Mouse (Mus musculus) kidney, postnatal 14 days (tissue): ENCODE measurements around the gene Ccnt2.
A peak's percentile ranks its signal among the peaks of the same experiment; 100 is the strongest.
"Not testable (repeated sequence)": the region's sequence is repeated elsewhere in the genome, so short reads cannot be mapped to it uniquely, and the experiment has no call there.

Experiments
- DNase-seq: peaks from one replicate; pipeline ENCODE4 v3.0.0; 2022; ENCODE audit warnings: mixed read lengths

Ccnt2 gene

DNA sequence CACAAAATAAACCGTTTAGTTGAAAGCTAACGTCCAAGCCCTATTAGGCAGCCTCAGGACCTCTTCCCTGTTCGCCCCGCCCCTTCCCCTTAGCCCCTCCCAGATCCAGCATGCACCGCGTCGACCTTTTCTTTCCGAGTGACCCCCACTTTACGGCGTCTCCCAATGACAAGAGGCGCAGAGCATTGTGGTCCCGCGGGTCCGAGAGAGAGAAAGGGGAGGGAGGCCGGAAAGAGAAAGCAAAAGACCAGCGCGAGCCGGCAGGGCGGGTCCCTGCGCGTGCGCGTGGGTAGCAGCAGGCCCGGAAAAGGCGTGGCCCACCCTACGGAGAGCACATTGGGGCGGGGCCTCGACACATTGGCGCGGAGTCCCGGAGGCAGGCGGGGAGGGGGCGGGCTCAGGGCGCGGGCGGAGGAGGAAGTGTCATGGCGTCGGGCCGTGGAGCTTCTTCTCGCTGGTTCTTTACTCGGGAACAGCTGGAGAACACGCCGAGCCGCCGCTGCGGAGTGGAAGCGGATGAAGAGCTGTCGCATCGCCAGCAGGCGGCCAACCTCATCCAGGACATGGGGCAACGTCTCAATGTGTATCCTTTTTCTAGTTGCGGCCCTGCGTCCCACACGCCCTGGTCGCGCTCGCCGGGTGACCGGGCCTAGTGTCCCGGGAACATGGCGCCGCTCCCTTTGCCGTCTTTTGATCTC, at the start of gene Ccnt2:
TSS of gene Ccnt2 (plus strand) at position 362 of the 698 bp plus-strand sequence.
- peak; percentile 100 for DNase-seq

DNA sequence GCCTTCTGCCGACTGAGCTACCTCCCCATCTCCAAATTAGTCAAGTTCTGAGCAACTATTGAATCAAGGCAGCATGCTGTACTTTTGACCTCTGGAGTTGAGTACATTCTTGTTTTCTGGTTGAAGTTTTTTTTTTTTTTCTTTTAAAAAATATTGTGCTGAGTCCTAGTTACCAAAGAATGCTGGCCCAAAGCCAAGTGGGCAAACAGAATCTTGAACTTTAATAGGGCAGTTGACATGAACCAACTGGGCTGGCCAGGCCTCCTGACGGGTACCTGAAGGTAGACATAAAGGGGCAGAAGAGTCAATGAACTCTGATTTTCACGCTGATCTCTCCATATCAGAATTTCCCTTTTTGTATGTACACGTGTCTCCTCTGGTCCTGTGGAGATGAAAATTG, 44.9 kb upstream of the Ccnt2 start, which contains the start of gene Acmsd:
TSS of gene Acmsd (plus strand) at position 318 of the 400 bp plus-strand sequence.
- peak; percentile 79 for DNase-seq

DNA sequence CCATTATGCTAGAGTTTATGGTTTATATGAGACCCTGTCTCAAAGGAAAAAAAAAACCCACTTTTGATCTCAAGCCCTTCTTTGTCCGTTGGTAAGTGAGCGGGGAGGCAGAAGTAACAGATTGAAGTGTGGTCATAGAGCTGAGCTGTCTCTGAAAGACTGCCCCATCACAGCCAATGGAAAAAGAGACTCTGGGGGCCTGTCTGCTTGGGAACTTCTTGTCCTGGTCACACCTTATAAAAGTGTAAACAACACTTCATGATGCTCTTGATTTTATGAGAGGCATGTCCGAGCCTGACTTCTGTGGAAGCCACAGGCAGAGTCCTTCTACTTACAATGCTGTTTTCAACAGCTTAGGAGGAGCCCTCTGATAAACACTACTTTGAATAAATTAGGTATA, 42.9 kb upstream of the Ccnt2 start:
- no peak for DNase-seq

DNA sequence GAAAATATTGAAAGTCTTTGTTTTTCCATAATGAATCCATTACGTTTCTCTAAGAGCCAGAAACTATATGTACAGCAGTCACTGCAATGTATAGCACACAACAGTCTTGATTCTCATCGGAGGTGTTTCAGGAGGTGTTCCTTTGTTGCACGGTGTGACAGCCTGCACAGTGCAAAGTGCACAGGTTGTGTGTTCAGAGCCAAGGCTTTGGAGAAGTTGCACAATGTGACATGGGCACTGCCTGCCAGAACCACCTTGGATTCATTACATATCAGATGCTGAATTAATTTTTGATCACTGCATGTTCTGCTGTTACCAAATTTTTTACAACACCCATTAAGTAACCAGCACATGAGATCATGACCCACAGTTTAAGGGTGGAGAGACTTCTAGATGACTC, 41.5 kb upstream of the Ccnt2 start:
- DNase-seq = no peak

DNA sequence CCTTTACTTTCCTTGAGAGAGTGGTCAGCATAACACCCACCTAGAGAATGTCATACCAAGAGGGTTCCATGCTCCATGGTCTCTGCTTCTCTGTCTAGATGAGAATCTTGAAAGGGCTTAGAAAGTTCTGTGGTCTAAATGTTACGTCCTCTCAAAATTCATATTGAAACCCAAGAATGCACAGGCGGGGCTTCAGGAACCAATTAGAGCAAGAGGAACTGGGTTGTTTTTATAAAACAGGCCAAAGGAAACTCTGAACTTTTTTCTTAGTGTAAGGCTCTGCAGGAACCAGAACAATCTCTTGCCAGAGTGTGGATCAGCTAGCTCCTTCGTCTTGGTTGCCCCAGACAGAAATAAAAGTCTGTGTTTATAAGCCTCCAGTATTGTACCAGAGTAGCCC, 41.1 kb upstream of the Ccnt2 start:
- no peak for DNase-seq

DNA sequence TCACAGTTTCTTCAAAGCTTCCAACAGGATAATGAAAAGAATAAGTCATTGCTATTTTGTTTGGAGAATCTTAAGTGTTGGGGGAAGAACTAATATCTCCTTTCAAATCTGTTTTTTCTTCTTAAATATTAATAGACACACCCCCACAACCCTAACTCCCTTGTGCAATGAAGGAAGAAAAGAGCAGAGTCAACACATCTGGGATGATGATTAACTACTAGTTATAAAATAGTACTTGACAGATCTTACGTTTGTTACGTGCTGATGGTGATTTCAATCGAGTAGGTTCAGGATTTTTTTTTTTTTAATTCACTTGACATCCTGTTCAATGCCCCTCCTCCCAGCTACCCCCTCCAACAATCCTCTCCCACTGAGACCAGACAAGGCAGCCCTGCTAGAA, 38.6 kb upstream of the Ccnt2 start:
- DNase-seq = peak; percentile 14

DNA sequence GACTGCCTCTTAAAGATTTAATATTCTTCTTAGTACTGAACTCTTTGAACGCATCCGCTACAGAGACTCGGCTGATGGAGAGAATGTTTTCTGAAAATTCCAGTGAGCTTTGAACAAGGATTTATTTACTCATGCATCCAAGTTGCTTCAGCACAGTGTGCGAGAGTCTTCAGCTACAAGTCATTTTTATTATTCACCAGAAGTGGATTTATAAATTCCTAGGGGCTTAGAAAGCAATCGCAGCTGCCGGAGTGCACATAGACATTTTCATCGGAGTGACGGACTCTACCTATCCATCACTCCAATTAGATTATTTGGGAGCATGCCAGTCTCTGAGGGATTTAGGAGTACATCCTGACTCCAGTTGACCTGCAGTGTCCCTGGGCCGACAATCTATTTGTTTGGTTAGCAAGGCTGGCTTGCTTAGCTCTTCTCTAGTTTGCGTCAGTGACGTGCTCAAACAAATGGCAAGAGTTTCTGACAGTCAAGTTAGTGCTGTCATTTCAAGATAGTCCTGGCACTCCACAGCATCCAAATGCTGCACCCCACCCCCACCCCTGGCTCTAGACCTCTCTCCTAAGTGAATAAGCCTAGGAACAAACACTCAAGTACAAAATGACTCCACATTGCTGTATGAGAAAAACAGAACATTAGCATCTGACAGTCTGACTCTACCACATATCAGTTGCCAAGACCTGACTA, 23.4 kb upstream of the Ccnt2 start:
- no peak for DNase-seq

DNA sequence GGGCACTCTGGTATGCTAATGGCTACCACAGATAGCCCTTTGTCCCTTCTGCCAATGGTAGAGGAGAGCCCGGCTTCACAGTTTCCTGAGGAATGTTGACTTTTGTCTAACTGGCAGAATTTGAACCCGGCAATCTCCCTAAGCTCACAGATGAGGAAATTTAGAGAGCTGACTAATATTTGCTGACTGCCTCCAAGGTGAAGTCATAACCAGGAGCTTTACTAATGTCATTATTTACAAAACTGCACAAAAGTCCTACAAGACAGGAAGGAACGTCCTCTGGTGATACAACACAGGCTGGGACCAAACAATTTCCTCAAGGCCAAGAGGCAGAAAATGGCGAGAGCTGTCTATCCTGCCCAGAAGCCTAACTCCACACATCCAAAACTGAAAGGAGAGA, 18.2 kb upstream of the Ccnt2 start:
- no peak for DNase-seq

DNA sequence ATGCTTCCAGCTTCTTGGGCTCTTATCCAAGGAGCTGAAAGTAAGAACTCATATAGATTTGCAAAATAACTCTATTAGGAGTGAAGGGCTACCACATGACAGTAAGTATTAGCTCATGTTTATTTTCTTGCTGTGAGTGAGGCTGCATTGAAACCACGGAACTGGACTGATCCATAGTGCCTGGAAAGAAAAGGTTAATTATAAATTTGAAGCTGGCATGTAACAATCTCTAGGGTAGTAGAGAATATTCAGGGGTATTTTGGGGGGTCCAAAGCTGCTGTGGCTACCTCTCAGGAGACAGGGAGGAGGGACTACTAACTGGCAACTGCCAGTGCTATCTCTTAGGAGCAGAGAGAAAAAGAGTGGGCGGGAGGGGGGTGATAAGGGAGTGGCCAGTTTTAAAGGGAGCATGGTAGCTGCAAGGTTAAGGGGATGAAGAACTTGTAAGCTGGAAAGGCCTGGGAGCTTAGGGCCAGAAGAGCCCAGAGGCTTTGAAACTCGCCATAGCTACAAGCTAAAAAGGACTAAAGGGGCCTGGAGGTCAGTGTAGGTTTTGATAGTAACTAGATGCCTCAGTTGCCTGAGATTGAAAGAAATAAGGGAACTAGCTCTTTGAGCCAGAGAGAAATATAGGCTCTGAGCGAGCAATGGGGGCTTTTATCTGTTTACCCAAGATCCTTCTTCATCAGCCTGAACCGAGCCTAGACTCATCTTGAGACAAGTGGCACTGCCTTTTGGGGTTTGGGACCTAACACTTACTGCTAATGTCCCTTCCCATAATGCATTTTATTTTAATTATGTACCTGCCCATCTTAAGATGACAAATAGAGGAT, 17.4 kb upstream of the Ccnt2 start:
- no peak for DNase-seq

DNA sequence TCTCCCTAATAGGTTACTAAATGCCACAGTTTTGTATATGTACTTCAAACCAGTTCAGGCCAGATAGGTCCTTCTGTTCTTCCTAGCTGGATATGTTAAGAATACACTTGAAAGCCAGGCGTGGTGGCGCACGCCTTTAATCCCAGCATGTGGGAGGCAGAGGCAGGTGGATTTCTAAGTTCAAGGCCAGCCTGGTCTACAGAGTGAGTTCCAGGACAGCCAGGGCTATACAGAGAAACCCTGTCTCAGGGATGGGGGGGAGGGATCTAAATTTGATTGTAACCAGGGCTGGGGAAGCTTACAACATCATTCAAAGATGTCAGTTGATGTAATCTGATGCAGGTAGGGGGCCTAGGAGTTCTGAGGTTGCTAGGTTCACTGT, 16.8 kb upstream of the Ccnt2 start:
- not testable (repeated sequence) for DNase-seq

DNA sequence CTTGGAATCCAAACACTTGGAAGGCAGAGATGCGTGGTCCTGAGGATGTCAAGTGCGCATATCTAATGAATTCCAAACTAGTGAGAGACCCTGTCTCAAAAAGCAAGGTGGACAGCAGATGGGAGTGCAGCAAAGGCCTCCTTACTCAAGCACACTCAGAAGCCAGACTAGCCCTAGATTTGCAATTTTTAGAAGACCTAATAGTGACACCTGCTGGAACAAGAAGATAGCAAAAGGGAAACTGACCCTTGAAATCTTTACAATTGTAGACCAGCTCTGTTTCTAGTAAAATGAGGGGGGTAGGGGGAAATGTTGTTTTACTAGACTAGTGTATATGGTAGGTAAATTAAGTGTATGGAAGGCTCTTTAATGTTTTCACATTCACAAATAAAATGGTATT, 8.5 kb upstream of the Ccnt2 start:
- peak; percentile 14 for DNase-seq

DNA sequence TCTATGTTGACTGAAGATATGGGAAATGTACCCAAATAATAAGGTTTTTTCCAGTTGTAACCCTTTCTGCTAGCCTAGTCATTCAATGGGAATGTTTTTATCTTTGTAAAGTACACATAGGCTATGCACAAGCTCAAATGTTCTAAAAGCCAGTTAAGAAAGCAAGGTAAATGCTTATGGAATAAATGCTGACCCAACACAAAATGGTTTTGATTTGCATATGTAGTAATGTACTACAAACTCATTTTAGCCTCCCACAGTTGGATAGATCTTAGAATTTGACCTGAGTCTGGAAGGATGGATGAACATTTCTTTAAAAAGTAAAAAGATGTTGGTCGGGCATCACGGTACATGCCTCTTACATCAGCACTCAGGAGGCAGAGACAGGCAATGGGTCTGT, 7.2 kb upstream of the Ccnt2 start:
- no peak for DNase-seq

DNA sequence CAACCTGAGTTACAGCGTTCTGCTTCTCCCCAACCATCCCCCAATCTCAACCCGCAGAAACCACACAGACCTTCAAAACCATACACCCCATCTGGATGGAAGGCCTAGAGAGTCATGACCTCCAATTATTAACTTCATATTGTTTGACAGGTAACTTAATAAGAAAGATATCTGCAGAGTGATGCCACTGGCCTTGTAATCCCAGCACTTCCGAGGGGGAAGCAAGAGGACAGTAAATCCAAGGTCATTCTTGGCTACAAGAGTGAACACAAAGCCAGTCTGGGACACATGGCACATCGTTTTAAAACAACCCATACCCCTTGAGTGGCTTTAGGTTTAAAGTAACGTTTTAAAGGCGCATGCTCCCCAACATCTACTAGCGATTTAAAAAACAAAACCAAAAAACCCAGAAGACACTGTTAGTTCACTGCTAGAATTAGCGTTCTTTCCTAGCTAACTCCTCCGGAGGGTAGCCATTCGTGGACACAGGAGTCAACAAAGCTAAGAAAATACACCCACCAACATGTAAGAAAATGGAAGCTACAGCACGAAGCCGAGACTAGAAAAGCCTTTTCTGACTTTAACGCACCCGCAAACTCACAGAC, 664 bp upstream of the Ccnt2 start:
- no peak for DNase-seq

DNA sequence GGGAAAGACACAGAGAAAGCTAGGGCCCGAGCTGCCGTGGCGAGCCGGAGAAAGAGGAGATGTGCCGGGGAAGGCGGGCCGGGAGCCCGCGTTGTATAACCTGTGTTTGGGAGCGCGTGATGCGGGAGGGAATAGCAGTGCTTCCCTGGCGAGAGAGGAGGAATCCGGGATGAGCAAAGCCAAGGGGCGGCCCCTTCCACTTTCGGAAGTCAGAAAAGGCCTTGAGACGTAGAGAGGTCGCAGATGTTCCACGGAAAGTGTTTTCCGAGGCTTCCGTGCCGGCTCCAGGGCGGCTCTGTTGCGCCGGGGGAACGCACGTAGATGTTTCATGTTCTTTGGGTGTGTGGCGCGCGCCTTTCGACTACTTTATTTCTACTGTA, 527 bp downstream of the Ccnt2 start:
- DNase-seq = peak; percentile 73

DNA sequence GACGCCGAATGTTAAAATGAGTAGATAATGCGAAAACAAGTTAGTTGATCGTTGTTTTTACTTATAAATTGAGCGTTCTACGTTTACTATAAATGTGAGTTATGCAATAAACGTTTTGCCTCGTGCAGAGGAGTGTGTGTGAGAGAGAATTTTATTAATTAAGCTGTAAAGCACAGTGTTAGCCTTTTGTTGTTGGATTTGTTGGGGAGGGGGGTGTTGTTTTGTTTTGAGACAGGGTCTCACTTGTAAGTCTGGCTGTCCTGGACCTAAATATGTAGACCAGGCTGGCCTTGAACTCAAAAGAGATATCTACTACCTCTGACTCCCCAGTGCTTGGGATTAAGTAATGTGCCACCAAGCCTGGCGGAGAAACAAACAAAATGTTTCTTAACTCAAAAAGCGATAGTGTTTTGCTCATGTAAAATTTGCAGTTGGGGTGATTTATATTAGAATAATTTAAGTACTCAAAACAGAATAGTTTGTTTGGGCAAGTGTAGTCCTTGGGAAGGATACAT, 1.3 kb downstream of the Ccnt2 start:
- no peak for DNase-seq

DNA sequence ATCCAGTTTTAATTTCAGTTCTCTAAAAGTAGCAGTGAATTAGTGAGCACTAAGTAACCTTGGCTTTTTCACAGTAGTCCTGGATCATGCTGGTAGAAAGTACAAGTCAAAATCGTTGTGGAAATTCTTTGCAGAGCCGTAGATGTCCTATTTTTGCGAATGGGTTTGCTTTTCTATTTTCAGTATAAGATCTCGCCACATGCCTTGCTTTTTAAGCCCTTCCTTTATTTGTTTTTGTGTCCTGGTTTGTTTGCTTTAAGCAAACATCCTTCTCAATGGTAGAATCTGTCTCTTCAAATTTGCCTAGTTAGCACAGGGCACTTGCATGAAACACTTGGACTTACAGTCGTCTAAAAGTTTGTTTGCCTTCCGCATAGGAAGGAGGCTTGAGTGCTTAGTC, 2.3 kb downstream of the Ccnt2 start:
- DNase-seq = no peak

DNA sequence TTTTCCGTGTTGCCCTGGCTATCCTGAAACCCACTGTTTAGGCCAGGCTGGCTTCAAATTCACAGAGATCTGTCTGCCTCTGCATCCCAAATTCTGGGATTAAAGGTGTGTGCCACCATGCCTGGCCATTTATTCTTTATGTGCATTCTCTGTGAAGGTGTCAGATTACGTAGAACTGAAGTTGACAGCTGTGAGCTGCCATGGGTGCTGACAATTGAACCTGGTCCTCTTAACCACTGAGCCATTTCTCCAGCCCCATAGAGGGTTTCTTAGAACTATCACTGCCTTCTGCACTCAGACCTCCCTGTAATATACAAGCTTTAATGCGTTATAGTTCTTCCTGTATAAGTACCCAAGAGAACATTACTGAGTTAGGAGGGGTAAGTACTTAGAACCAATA, 4.6 kb downstream of the Ccnt2 start:
- DNase-seq = no peak

DNA sequence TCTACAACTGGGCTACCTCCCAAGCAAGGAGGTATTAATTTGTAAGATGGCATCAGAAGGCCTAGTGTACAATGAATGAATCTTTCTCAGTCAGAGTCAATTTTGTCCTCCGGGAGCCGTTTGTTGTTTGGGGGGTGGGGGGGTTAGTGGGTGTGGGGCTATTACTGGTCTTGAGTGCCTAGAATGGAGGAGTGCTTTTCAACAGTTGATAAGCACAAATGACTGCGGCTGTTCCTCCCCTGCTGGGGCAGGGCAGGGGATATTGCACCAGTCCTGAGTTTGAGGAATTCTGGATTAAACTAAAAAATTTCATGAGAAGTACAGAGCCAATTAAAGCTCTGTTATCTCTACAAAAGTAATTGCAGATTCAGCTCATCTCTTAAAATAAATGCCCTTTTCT, 6.2 kb downstream of the Ccnt2 start:
- DNase-seq = no peak

DNA sequence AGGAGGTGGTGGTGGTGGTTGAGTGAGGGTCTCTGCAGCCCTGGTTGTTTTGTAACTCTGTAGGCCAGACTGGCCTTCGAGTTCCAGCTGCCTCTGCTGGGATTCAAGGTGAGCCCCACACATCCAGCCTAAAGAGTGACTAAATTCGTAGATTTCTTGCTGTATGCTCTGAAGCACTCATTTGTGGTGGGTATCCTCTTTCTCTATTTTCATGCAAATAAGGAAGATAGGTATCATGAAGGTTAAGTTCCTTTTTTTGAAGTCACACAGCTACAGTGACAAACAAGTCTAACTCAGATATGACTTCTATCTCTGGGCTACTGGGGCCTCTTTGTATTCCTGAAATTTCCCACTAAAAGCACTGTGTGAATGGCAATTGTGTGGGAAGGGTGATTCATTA, 6.9 kb downstream of the Ccnt2 start:
- DNase-seq = no peak

DNA sequence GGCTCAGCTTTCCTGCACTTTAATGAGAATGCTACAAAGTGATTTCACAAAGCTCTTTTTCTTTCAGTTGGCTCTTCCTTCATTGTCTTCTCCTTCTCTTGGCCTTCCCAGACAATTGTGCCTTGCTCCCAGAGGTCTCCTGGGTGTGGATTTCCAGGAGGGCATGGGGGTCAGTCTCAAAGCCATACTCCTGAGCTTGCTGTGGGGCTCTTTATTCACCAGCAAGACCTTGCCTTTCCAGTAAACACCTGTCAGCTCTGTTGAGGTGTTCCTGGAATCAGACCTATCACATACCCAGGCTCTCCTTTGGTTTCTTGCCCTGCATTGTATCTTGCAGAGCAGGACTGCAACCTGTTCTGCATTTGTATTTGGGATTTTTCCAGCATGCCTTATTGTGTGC, 9.9 kb downstream of the Ccnt2 start:
- no peak for DNase-seq

DNA sequence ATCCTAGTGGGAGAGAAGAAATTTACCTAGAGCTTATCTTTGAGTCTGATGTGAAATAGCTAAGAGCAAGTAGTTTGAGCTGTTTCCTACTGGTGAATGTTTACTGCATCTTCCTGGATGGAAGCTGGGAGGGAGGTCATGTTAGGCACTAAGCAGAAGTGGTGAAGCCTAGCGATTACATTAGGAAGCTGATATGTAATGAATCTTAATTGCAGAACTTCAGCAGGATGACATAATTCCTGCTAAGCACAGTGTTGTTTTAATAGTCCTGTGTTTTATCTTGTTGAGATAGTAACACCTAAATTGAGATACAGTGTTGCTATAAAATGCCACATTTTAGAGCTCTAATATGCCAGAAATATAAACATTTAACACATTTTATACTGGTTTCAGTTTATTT, 11.9 kb downstream of the Ccnt2 start:
- no peak for DNase-seq

DNA sequence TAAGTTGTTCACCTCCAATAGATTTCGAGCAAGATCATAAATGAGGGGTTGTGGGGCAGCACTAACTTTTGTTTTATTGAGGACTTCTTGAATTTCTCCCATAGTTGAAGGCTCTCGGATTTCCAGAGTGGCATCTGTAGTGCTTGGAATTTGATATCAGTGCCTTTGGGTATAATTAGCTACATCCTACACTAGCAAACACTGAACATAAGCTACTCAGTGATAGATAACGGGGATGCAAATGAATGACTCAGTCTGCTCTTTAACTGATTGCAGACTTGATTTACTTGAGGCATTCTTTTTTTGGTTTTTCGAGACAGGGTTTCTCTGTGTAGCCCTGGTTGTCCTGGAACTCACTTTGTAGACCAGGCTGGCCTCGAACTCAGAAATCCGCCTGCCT, 15.0 kb downstream of the Ccnt2 start:
- DNase-seq = no peak

DNA sequence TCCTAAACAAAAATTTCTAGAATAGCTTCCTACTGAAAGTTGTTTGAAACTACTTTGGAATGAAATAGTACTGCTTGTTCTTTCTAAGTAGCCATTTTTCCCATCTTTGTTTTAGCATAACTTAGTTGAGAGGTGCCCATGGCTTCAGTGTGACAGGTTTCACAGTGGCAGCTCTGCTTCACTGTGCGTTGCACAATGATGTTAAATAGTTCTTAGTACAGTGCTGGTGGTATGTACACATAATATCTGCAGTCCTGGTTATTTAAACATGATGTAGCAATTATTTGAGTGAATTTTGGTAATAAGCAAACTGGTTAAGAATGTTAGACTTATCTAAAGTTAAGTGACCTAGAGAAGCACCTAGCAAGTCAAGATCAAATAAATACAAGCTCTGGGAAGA, 19.5 kb downstream of the Ccnt2 start:
- DNase-seq = no peak
